Mouse (Mus musculus) stomach, postnatal 0 days (tissue): Measurements from ENCODE around the gene Sap30bp.

Experiments
- CTCF ChIP-seq: IDR thresholded peaks from 2 replicates; pipeline ENCODE4 v1.5.1; 2016; ENCODE audit warnings: antibody characterized with exemption, low read depth, mild to moderate bottlenecking, moderate library complexity
- EP300 ChIP-seq: optimal IDR thresholded peaks from 2 replicates; pipeline ENCODE3; 2016; ENCODE audit warnings: antibody characterized with exemption

DNA sequence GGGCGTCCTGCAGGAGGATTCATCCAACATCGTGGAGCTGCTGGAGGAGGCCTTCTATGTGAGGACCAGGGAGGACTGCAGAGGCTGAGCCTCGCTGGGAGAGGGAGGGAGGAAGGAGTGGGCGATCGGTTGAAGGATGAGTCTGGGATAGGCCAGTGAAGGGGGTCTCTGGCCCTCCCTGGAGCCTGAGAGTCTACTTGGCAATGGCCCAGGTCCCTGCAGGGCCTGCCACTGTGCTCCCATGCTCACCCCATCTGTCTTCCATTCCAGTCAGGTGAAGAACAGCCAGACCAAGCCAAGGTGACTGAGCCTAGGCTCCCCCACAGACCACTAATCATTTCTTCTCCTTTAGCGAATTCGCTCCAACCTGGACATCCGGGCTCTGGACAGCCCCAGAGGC, 50.2 kb downstream of the Sap30bp start:
- TF ChIP-seq CTCF (no peak), EP300 (no peak)
